Mouse (Mus musculus): ENCODE measurements around the gene Tmem44.
"Not testable (repeated sequence)": the region's sequence is repeated elsewhere in the genome, so short reads cannot be mapped to it uniquely, and the experiment has no call there.

Tmem44 gene

GRCm38 (mm10) chr16:30499126-30499857, 51.4 kb downstream of the Tmem44 start:
- no peak for DNase-seq (ENCODE audit: low read depth, low spot score)

- no peak for DNase-seq (ENCODE audit: low read depth, low spot score)
Measured at GRCm38 (mm10) chr16:30497307-30497706, 53.3 kb downstream of the Tmem44 start.

- DNase-seq (ENCODE audit: low read depth, low spot score) = no peak
Measured at GRCm38 (mm10) chr16:30494883-30495282, 55.8 kb downstream of the Tmem44 start.

GRCm38 (mm10) chr16:30491742-30492141, 58.9 kb downstream of the Tmem44 start:
- DNase-seq (ENCODE audit: low read depth, low spot score) = no peak

GRCm38 (mm10) chr16:30490791-30491190, 59.9 kb downstream of the Tmem44 start:
- no peak for DNase-seq (ENCODE audit: low read depth, low spot score)

- DNase-seq (ENCODE audit: low read depth, low spot score) = no peak
Measured at GRCm38 (mm10) chr16:30490316-30490715, 60.3 kb downstream of the Tmem44 start.

GRCm38 (mm10) chr16:30489662-30490061, 61.0 kb downstream of the Tmem44 start:
- no peak for DNase-seq (ENCODE audit: low read depth, low spot score)

GRCm38 (mm10) chr16:30486498-30486897, 64.1 kb downstream of the Tmem44 start:
- DNase-seq (ENCODE audit: low read depth, low spot score) = peak; percentile 50

GRCm38 (mm10) chr16:30477791-30478190, 72.9 kb downstream of the Tmem44 start:
- no peak for DNase-seq (ENCODE audit: low read depth, low spot score)

- DNase-seq (ENCODE audit: low read depth, low spot score) = no peak
Measured at GRCm38 (mm10) chr16:30477006-30477405, 73.6 kb downstream of the Tmem44 start.

- peak; percentile 92 for DNase-seq (ENCODE audit: low read depth, low spot score)
Measured at GRCm38 (mm10) chr16:30475633-30476461, 74.8 kb downstream of the Tmem44 start.

- DNase-seq (ENCODE audit: low read depth, low spot score) = no peak
Measured at GRCm38 (mm10) chr16:30472447-30472846, 78.2 kb downstream of the Tmem44 start.

GRCm38 (mm10) chr16:30471912-30472311, 78.7 kb downstream of the Tmem44 start:
- DNase-seq (ENCODE audit: low read depth, low spot score) = no peak

GRCm38 (mm10) chr16:30468944-30469343, 81.7 kb downstream of the Tmem44 start:
- no peak for DNase-seq (ENCODE audit: low read depth, low spot score)

- peak; percentile 99 for DNase-seq (ENCODE audit: low read depth, low spot score)
Measured at GRCm38 (mm10) chr16:30465680-30466298, 84.9 kb downstream of the Tmem44 start.

GRCm38 (mm10) chr16:30464742-30465141, 85.9 kb downstream of the Tmem44 start:
- DNase-seq (ENCODE audit: low read depth, low spot score) = not testable (repeated sequence)

All from 3T3-L1 (cell line).